Mouse (Mus musculus): Measurements from ENCODE around the gene Pla2g3. TPM values are rescaled to one million over a fixed set of nuclear protein-coding genes. Genes with fewer than 3 reads are reported as not detected.

Gene Pla2g3
- polyA plus RNA-seq, 1 experiment, result 0.11 TPM

- Histone ChIP-seq H3K36me3 (replicated peaks; ENCODE audit: low read length) (no peaks in the 10 kb centered on the region), H3K4me3 (replicated peaks) (no peak overlapping the region), H3K4me1 (peaks cover 61% of the 10 kb centered on the region), H3K27me3 (replicated peaks) (peaks cover 24% of the 10 kb centered on the region), H3K9me3 (no peaks in the 10 kb centered on the region)
- TF ChIP-seq GATA1 (IDR thresholded peaks at IDR 0.05; ENCODE audit: borderline replicate concordance, low read length) (no peak), FLI1 (IDR thresholded peaks at IDR 0.05; ENCODE audit: low read length) (no peak)
Observed at GRCm38 (mm10) chr11:3509181-3510085, 21.3 kb downstream of the Pla2g3 start.

- Histone ChIP-seq H3K4me3 (replicated peaks) (peak overlapping the region; percentile 28), H3K4me1 (peaks cover 61% of the 10 kb centered on the region), H3K9me3 (no peaks in the 10 kb centered on the region), H3K27me3 (replicated peaks) (peaks cover 15% of the 10 kb centered on the region), H3K36me3 (replicated peaks; ENCODE audit: low read length) (no peaks in the 10 kb centered on the region)
- TF ChIP-seq GATA1 (IDR thresholded peaks at IDR 0.05; ENCODE audit: borderline replicate concordance, low read length) (no peak), FLI1 (IDR thresholded peaks at IDR 0.05; ENCODE audit: low read length) (no peak)
Observed at GRCm38 (mm10) chr11:3510321-3510720, 22.2 kb downstream of the Pla2g3 start.

- Histone ChIP-seq H3K9me3 (no peaks in the 10 kb centered on the region), H3K4me1 (peaks cover 73% of the 10 kb centered on the region), H3K27me3 (replicated peaks) (peaks cover 27% of the 10 kb centered on the region), H3K36me3 (replicated peaks; ENCODE audit: low read length) (peaks cover 10% of the 10 kb centered on the region), H3K4me3 (replicated peaks) (no peak overlapping the region)
- no peak for TF ChIP-seq FLI1 (IDR thresholded peaks at IDR 0.05; ENCODE audit: low read length)
- TF ChIP-seq GATA1 (IDR thresholded peaks at IDR 0.05; ENCODE audit: borderline replicate concordance, low read length), result no peak
Observed at GRCm38 (mm10) chr11:3513291-3513690, 25.2 kb downstream of the Pla2g3 start.

GRCm38 (mm10) chr11:3514529-3515054 is 26.5 kb downstream of the Pla2g3 start, which contains the start of gene Selenom:
TSS of gene Selenom (plus strand) at chr11:3514684.
- peak within 1 kb of the TSS; percentile 95 for H3K4me3 ChIP-seq (replicated peaks)
- peaks cover 69% of the 10 kb centered on the region for H3K4me1 ChIP-seq
- TF ChIP-seq GATA1 (IDR thresholded peaks at IDR 0.05; ENCODE audit: borderline replicate concordance, low read length) (no peak), FLI1 (IDR thresholded peaks at IDR 0.05; ENCODE audit: low read length) (no peak)
- peaks cover 22% of the 10 kb centered on the region for H3K36me3 ChIP-seq (replicated peaks; ENCODE audit: low read length)
- H3K9me3 ChIP-seq, result no peaks in the 10 kb centered on the region
- peaks cover 37% of the 10 kb centered on the region for H3K27me3 ChIP-seq (replicated peaks)

GRCm38 (mm10) chr11:3515216-3515615 is 27.1 kb downstream of the Pla2g3 start:
- no peaks in the 10 kb centered on the region for H3K9me3 ChIP-seq
- TF ChIP-seq FLI1 (IDR thresholded peaks at IDR 0.05; ENCODE audit: low read length) (no peak), GATA1 (IDR thresholded peaks at IDR 0.05; ENCODE audit: borderline replicate concordance, low read length) (no peak)
- H3K4me3 ChIP-seq (replicated peaks), result peak overlapping the region; percentile 95
- peaks cover 41% of the 10 kb centered on the region for H3K27me3 ChIP-seq (replicated peaks)
- H3K36me3 ChIP-seq (replicated peaks; ENCODE audit: low read length), result peaks cover 28% of the 10 kb centered on the region
- H3K4me1 ChIP-seq, result peaks cover 63% of the 10 kb centered on the region

GRCm38 (mm10) chr11:3515637-3516036 is 27.6 kb downstream of the Pla2g3 start:
- Histone ChIP-seq H3K36me3 (replicated peaks; ENCODE audit: low read length) (peaks cover 32% of the 10 kb centered on the region), H3K9me3 (no peaks in the 10 kb centered on the region), H3K4me3 (replicated peaks) (no peak overlapping the region), H3K27me3 (replicated peaks) (peaks cover 43% of the 10 kb centered on the region), H3K4me1 (peaks cover 61% of the 10 kb centered on the region)
- TF ChIP-seq GATA1 (IDR thresholded peaks at IDR 0.05; ENCODE audit: borderline replicate concordance, low read length) (no peak), FLI1 (IDR thresholded peaks at IDR 0.05; ENCODE audit: low read length) (no peak)

- peaks cover 37% of the 10 kb centered on the region for H3K36me3 ChIP-seq (replicated peaks; ENCODE audit: low read length)
- TF ChIP-seq GATA1 (IDR thresholded peaks at IDR 0.05; ENCODE audit: borderline replicate concordance, low read length), result no peak
- no peak for TF ChIP-seq FLI1 (IDR thresholded peaks at IDR 0.05; ENCODE audit: low read length)
- H3K4me3 ChIP-seq (replicated peaks), result no peak overlapping the region
- peaks cover 48% of the 10 kb centered on the region for H3K27me3 ChIP-seq (replicated peaks)
- H3K4me1 ChIP-seq, result peaks cover 60% of the 10 kb centered on the region
- no peaks in the 10 kb centered on the region for H3K9me3 ChIP-seq
Observed at GRCm38 (mm10) chr11:3516121-3516520, 28.0 kb downstream of the Pla2g3 start.

- Histone ChIP-seq H3K4me1 (peaks cover 58% of the 10 kb centered on the region), H3K4me3 (replicated peaks) (peak overlapping the region; percentile 71), H3K9me3 (no peaks in the 10 kb centered on the region), H3K36me3 (replicated peaks; ENCODE audit: low read length) (peaks cover 48% of the 10 kb centered on the region), H3K27me3 (replicated peaks) (peaks cover 52% of the 10 kb centered on the region)
- TF ChIP-seq FLI1 (IDR thresholded peaks at IDR 0.05; ENCODE audit: low read length) (no peak), GATA1 (IDR thresholded peaks at IDR 0.05; ENCODE audit: borderline replicate concordance, low read length) (no peak)
Observed at GRCm38 (mm10) chr11:3516859-3517845, 29.1 kb downstream of the Pla2g3 start.
